Mouse (Mus musculus) heart, embryonic 13.5 days (tissue): ENCODE data around the gene Exoc4. TPM values are rescaled to one million over a fixed set of nuclear protein-coding genes. Genes with fewer than 3 reads are reported as not detected.

Source experiments
- ATAC-seq: fragments of 200-750 bp; cut with Nextera tagmentation; 2 replicates; pipeline ENCODE4 v1.8.0; 2017; ENCODE audit warnings: moderate TSS enrichment; ENCODE audit not compliant: insufficient number of reproducible peaks, low FRiP score, low TSS enrichment; ENCODE audit errors: extremely low read depth
- H3K27ac ChIP-seq: fragments of 300-500 bp; sonication (generic); replicated peaks from 2 replicates; pipeline ENCODE4 v1.5.1; 2015; ENCODE audit warnings: moderate library complexity, mild to moderate bottlenecking, inconsistent platforms
- H3K27me3 ChIP-seq: fragments of 300-500 bp; sonication (generic); replicated peaks from 2 replicates; pipeline ENCODE4 v1.6.1; 2015; ENCODE audit warnings: mild to moderate bottlenecking, inconsistent platforms
- H3K36me3 ChIP-seq: fragments of 300-500 bp; sonication (generic); 2 replicates; pipeline ENCODE4 v1.6.1; 2015; ENCODE audit warnings: mild to moderate bottlenecking, inconsistent platforms
- H3K4me1 ChIP-seq: fragments of 300-500 bp; sonication (generic); 2 replicates; pipeline ENCODE4 v1.6.1; 2015; ENCODE audit warnings: inconsistent platforms
- H3K4me2 ChIP-seq: fragments of 300-500 bp; sonication (generic); 2 replicates; pipeline ENCODE4 v1.6.1; 2015; ENCODE audit warnings: inconsistent platforms, mild to moderate bottlenecking, moderate library complexity
- H3K4me3 ChIP-seq: fragments of 300-500 bp; sonication (generic); 2 replicates; pipeline ENCODE4 v1.5.1; 2015; ENCODE audit warnings: moderate library complexity, mild to moderate bottlenecking, inconsistent platforms
- H3K9ac ChIP-seq: fragments of 300-500 bp; sonication (generic); 2 replicates; pipeline ENCODE4 v1.6.1; 2015; ENCODE audit warnings: inconsistent platforms, mild to moderate bottlenecking, moderate library complexity
- H3K9me3 ChIP-seq: fragments of 300-500 bp; sonication (generic); 2 replicates; pipeline ENCODE4 v1.6.1; 2016; ENCODE audit warnings: inconsistent platforms
- WGBS: fragments of 180-500 bp; shearing (Covaris S2); methylation state at CpG from one replicate; pipeline ENCODE4 v1.1.7; 2015; ENCODE audit warnings: mixed read lengths; 5-methylcytosine and 5-hydroxymethylcytosine counted together
- polyA plus RNA-seq: library from polyadenylated mRNA; unstranded; fragments of >200 nt; fragmentation: Nextera tagmentation; extraction: Ambion mirVana; gene quantifications from 2 replicates; pipeline ENCODE4 v1.2.1, GENCODE M21; 2015

Gene Exoc4
- polyA plus RNA-seq, 1 experiment from 2014 or later: 31.3 TPM

- H3K9ac ChIP-seq: no peak overlapping the region
- no peak overlapping the region for H3K27ac ChIP-seq
- H3K4me2 ChIP-seq: no peak overlapping the region
- ATAC-seq: no peak
- peaks cover 50% of the 10 kb centered on the region for H3K4me1 ChIP-seq
- H3K27me3 ChIP-seq: no peaks in the 10 kb centered on the region
- H3K36me3 ChIP-seq: peaks cover 18% of the 10 kb centered on the region
- no peak overlapping the region for H3K4me3 ChIP-seq
- 79% methylated on average over 3 of the region's 3 CpGs for WGBS
- no peaks in the 10 kb centered on the region for H3K9me3 ChIP-seq
These were observed 12.7 kb downstream of the Exoc4 start for GRCm38 (mm10) chr6:33261606-33262005.

GRCm38 (mm10) chr6:33263950-33264349 lies 15.1 kb downstream of the Exoc4 start:
- no peaks in the 10 kb centered on the region for H3K9me3 ChIP-seq
- no peaks in the 10 kb centered on the region for H3K27me3 ChIP-seq
- H3K27ac ChIP-seq: no peak overlapping the region
- H3K4me3 ChIP-seq: no peak overlapping the region
- H3K4me2 ChIP-seq: no peak overlapping the region
- no peak for ATAC-seq
- H3K4me1 ChIP-seq: peaks cover 33% of the 10 kb centered on the region
- H3K9ac ChIP-seq: no peak overlapping the region
- peaks cover 35% of the 10 kb centered on the region for H3K36me3 ChIP-seq
- 60% methylated on average over 5 of the region's 5 CpGs for WGBS

GRCm38 (mm10) chr6:33264388-33264787 lies 15.5 kb downstream of the Exoc4 start:
- Histone ChIP-seq H3K27me3 (no peaks in the 10 kb centered on the region), H3K36me3 (peaks cover 38% of the 10 kb centered on the region), H3K9ac (no peak overlapping the region), H3K4me2 (no peak overlapping the region), H3K4me1 (peaks cover 32% of the 10 kb centered on the region), H3K27ac (no peak overlapping the region), H3K9me3 (no peaks in the 10 kb centered on the region), H3K4me3 (no peak overlapping the region)
- 74% methylated on average over 2 of the region's 2 CpGs for WGBS
- ATAC-seq: no peak

- 62% methylated on average over 6 of the region's 6 CpGs for WGBS
- no peak for ATAC-seq
- Histone ChIP-seq H3K9me3 (no peaks in the 10 kb centered on the region), H3K27ac (no peak overlapping the region), H3K4me3 (no peak overlapping the region), H3K36me3 (peaks cover 37% of the 10 kb centered on the region), H3K4me2 (no peak overlapping the region), H3K27me3 (no peaks in the 10 kb centered on the region), H3K9ac (no peak overlapping the region), H3K4me1 (peaks cover 25% of the 10 kb centered on the region)
These were observed 18.7 kb downstream of the Exoc4 start for GRCm38 (mm10) chr6:33267571-33267970.

GRCm38 (mm10) chr6:33283523-33283922 lies 34.6 kb downstream of the Exoc4 start:
- Histone ChIP-seq H3K4me3 (no peak overlapping the region), H3K4me1 (0 out of 2 replicates have a peak, but pooled peaks cover 4% of the 10 kb centered on the region), H3K36me3 (no peaks in the 10 kb centered on the region), H3K9ac (no peak overlapping the region), H3K9me3 (no peaks in the 10 kb centered on the region), H3K4me2 (no peak overlapping the region), H3K27me3 (no peaks in the 10 kb centered on the region), H3K27ac (no peak overlapping the region)
- ATAC-seq: no peak
- WGBS: 78% methylated on average over 3 of the region's 3 CpGs

- Histone ChIP-seq H3K27me3 (no peaks in the 10 kb centered on the region), H3K9me3 (no peaks in the 10 kb centered on the region), H3K4me2 (no peak overlapping the region), H3K36me3 (no peaks in the 10 kb centered on the region), H3K4me3 (no peak overlapping the region), H3K9ac (no peak overlapping the region), H3K27ac (no peak overlapping the region), H3K4me1 (0 out of 2 replicates have a peak, but pooled peaks cover 4% of the 10 kb centered on the region)
- WGBS: 76% methylated on average over 4 of the region's 4 CpGs
- ATAC-seq: no peak
These were observed 35.1 kb downstream of the Exoc4 start for GRCm38 (mm10) chr6:33283936-33284335.

- Histone ChIP-seq H3K36me3 (no peaks in the 10 kb centered on the region), H3K27ac (no peak overlapping the region), H3K9ac (no peak overlapping the region), H3K4me1 (no peaks in the 10 kb centered on the region), H3K27me3 (no peaks in the 10 kb centered on the region), H3K4me3 (no peak overlapping the region), H3K4me2 (no peak overlapping the region), H3K9me3 (no peaks in the 10 kb centered on the region)
- WGBS: 79% methylated on average over 6 of the region's 6 CpGs
- ATAC-seq: no peak
These were observed 37.5 kb downstream of the Exoc4 start for GRCm38 (mm10) chr6:33286376-33286775.

GRCm38 (mm10) chr6:33294626-33295025 lies 45.7 kb downstream of the Exoc4 start:
- Histone ChIP-seq H3K4me3 (no peak overlapping the region), H3K27ac (peak overlapping the region; percentile 6; the same call in 1 of the 2 replicates), H3K9me3 (no peaks in the 10 kb centered on the region), H3K9ac (no peak overlapping the region), H3K4me2 (no peak overlapping the region), H3K4me1 (peaks cover 15% of the 10 kb centered on the region), H3K27me3 (no peaks in the 10 kb centered on the region), H3K36me3 (peaks cover 14% of the 10 kb centered on the region)
- WGBS: 59% methylated on average over 2 of the region's 2 CpGs
- no peak for ATAC-seq

- Histone ChIP-seq H3K9me3 (no peaks in the 10 kb centered on the region), H3K4me2 (no peak overlapping the region), H3K27me3 (no peaks in the 10 kb centered on the region), H3K27ac (no peak overlapping the region), H3K4me1 (peaks cover 18% of the 10 kb centered on the region), H3K36me3 (peaks cover 14% of the 10 kb centered on the region), H3K4me3 (no peak overlapping the region), H3K9ac (no peak overlapping the region)
- no peak for ATAC-seq
- WGBS: 74% methylated on average over 3 of the region's 3 CpGs
These were observed 48.7 kb downstream of the Exoc4 start for GRCm38 (mm10) chr6:33297566-33297965.

- WGBS: 70% methylated on average over 1 of the region's 1 CpGs
- Histone ChIP-seq H3K9ac (no peak overlapping the region), H3K4me2 (no peak overlapping the region), H3K4me1 (peaks cover 27% of the 10 kb centered on the region), H3K36me3 (peaks cover 14% of the 10 kb centered on the region), H3K27me3 (no peaks in the 10 kb centered on the region), H3K9me3 (no peaks in the 10 kb centered on the region), H3K27ac (no peak overlapping the region), H3K4me3 (no peak overlapping the region)
- ATAC-seq: no peak
These were observed 49.9 kb downstream of the Exoc4 start for GRCm38 (mm10) chr6:33298768-33299167.

- H3K9ac ChIP-seq: no peak overlapping the region
- no peak overlapping the region for H3K4me2 ChIP-seq
- peaks cover 12% of the 10 kb centered on the region for H3K4me1 ChIP-seq
- peaks cover 23% of the 10 kb centered on the region for H3K36me3 ChIP-seq
- H3K27ac ChIP-seq: no peak overlapping the region
- H3K4me3 ChIP-seq: no peak overlapping the region
- 73% methylated on average over 1 of the region's 1 CpGs for WGBS
- H3K9me3 ChIP-seq: no peaks in the 10 kb centered on the region
- ATAC-seq: no peak
- H3K27me3 ChIP-seq: no peaks in the 10 kb centered on the region
These were observed 57.1 kb downstream of the Exoc4 start for GRCm38 (mm10) chr6:33305996-33306395.

- no peak for ATAC-seq
- Histone ChIP-seq H3K27ac (no peak overlapping the region), H3K4me1 (no peaks in the 10 kb centered on the region), H3K9me3 (no peaks in the 10 kb centered on the region), H3K27me3 (no peaks in the 10 kb centered on the region), H3K9ac (no peak overlapping the region), H3K36me3 (peaks cover 23% of the 10 kb centered on the region), H3K4me3 (no peak overlapping the region), H3K4me2 (no peak overlapping the region)
- WGBS: 86% methylated on average over 2 of the region's 2 CpGs
These were observed 59.8 kb downstream of the Exoc4 start for GRCm38 (mm10) chr6:33308646-33309045.
